Mouse (Mus musculus) adipocyte (in vitro differentiated cells): ENCODE measurements around the gene Gtpbp1.

Experiments used
- DNase-seq: peaks from one replicate; pipeline ENCODE4 v3.0.0-alpha.2; 2016; ENCODE audit warnings: low spot score

Gene Gtpbp1

GRCm38 (mm10) chr15:79755176-79755575, 64.5 kb downstream of the Gtpbp1 start:
- DNase-seq: no peak

- DNase-seq: no peak
These were observed 65.5 kb downstream of the Gtpbp1 start for GRCm38 (mm10) chr15:79755977-79756625.

GRCm38 (mm10) chr15:79757118-79757517, 66.5 kb downstream of the Gtpbp1 start:
- no peak for DNase-seq

- no peak for DNase-seq
These were observed 70.3 kb downstream of the Gtpbp1 start for GRCm38 (mm10) chr15:79760956-79761355.

- no peak for DNase-seq
These were observed 72.4 kb downstream of the Gtpbp1 start for GRCm38 (mm10) chr15:79763001-79763400.

- DNase-seq: peak; percentile 36
These were observed 73.1 kb downstream of the Gtpbp1 start for GRCm38 (mm10) chr15:79763601-79764246.

GRCm38 (mm10) chr15:79764539-79765267, 74.1 kb downstream of the Gtpbp1 start:
- peak; percentile 43 for DNase-seq

GRCm38 (mm10) chr15:79765361-79765760, 74.7 kb downstream of the Gtpbp1 start:
- peak; percentile 52 for DNase-seq

GRCm38 (mm10) chr15:79766168-79766567, 75.5 kb downstream of the Gtpbp1 start:
- no peak for DNase-seq

- DNase-seq: no peak
These were observed 76.0 kb downstream of the Gtpbp1 start for GRCm38 (mm10) chr15:79766586-79767071.

GRCm38 (mm10) chr15:79767327-79767961, 76.8 kb downstream of the Gtpbp1 start:
- no peak for DNase-seq

GRCm38 (mm10) chr15:79768302-79768701, 77.7 kb downstream of the Gtpbp1 start:
- no peak for DNase-seq

- DNase-seq: no peak
These were observed 80.1 kb downstream of the Gtpbp1 start for GRCm38 (mm10) chr15:79770629-79771240.
